Mouse (Mus musculus): ENCODE data around the gene Elmo1.
"Not testable (repeated sequence)": the region's sequence is repeated elsewhere in the genome, so short reads cannot be mapped to it uniquely, and the experiment has no call there.

The Elmo1 gene

GRCm38 (mm10) chr13:20615596-20616469 lies 525.4 kb downstream of the Elmo1 start:
- DNase-seq (ENCODE audit: low spot score), result no peak

- DNase-seq (ENCODE audit: low spot score), result no peak
Measured at GRCm38 (mm10) chr13:20619946-20620345, 529.5 kb downstream of the Elmo1 start.

DNA sequence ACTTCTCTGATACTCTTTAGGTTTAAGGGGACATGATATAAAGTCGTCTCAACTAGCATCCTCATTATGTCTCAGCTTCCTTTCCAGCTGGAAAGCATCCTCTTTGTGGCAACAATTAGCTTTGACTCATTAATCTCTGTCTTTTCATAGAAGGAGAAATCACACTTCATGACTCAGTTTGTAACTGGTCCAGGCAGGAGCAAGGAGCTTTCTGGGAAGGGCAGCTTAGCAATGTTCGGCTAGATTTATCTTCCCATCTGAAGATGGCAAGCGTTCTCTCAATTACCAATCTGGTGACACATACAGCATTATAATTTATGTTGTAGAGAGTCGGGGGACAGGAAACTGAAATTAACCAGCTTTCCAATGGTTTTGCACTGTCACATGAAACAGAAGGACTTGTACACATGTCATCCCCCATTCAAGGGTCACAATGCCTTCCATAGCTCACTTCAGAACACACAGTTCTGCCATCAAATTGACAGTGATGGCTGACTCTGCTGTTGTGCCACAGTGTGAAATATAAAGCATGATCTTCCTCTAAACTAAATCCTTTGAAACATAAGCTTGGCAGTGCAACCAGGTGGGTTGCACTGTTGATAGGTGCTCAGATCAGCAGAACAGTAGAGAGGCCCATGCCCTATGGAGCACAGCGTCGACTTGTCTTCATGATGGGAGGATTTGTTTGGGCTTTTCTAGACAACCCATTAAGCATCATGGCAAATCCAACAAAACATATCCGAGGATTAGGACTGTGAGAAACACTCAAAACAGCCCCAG lies 532.9 kb downstream of the Elmo1 start:
- no peak for DNase-seq (ENCODE audit: low spot score)

DNA sequence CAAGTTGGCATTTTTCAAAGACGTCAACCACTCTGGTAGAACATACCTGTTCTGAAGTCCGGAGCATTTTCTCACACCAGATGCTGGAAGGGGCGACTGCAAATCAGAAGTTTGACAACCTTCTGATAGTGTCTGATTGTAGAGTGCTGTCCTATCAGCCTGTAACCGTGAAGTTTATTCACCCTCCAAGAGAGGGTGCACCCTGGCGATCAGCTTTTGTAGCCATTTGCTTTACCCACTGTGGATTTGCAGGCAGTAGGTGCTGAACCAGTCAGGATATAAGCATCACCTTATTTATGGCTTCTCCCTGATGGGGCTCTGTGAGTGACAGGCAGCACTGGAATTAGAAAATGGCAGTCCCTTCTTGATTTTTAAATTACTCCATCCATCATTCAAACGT lies 537.4 kb downstream of the Elmo1 start:
- no peak for DNase-seq (ENCODE audit: low spot score)

GRCm38 (mm10) chr13:20632477-20632876 lies 542.1 kb downstream of the Elmo1 start:
- no peak for DNase-seq (ENCODE audit: low spot score)

DNA sequence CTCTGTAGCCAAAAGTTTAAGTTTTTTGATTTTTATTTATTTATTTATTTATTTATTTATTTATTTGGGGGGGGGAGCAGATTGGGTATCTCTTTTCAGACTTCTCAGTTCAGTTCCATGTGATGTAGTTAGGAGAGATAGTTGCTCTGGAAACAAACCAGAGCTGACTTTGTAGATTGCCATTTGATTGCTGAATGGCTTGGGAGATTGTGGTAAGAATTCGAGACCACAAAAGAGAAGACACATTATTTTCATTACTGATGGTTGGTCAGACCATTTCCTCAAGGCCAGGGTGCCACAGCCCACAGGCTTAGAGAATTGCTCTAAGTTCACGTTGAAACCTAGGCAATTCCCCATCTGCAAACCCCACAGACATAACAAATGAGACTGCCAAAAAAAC lies 544.3 kb downstream of the Elmo1 start:
- DNase-seq (ENCODE audit: low spot score), result not testable (repeated sequence)

- DNase-seq (ENCODE audit: low spot score), result no peak
Measured at GRCm38 (mm10) chr13:20635646-20636045, 545.2 kb downstream of the Elmo1 start.
